Mouse (Mus musculus) retina, postnatal 7 days (tissue): ENCODE data around the gene Klhl3.

Source experiments
- DNase-seq: peaks from one replicate; pipeline ENCODE4 v3.0.0-alpha.2; 2012; ENCODE audit warnings: low read depth, low spot score

The Klhl3 gene

GRCm38 (mm10) chr13:58124989-58125388, 11.6 kb upstream of the Klhl3 start:
- no peak for DNase-seq

- DNase-seq, result no peak
Observed at GRCm38 (mm10) chr13:58124278-58124677, 10.9 kb upstream of the Klhl3 start.

GRCm38 (mm10) chr13:58123381-58123780, 10.0 kb upstream of the Klhl3 start:
- no peak for DNase-seq

- DNase-seq, result no peak
Observed at GRCm38 (mm10) chr13:58122786-58123297, 9.4 kb upstream of the Klhl3 start.

GRCm38 (mm10) chr13:58117318-58118017, 4.1 kb upstream of the Klhl3 start:
- no peak for DNase-seq

- DNase-seq, result no peak
Observed at GRCm38 (mm10) chr13:58116801-58117200, 3.4 kb upstream of the Klhl3 start.

- no peak for DNase-seq
Observed at GRCm38 (mm10) chr13:58115227-58115626, 1.8 kb upstream of the Klhl3 start.

GRCm38 (mm10) chr13:58112601-58113041, 771 bp downstream of the Klhl3 start:
- no peak for DNase-seq

GRCm38 (mm10) chr13:58112191-58112590, 1.2 kb downstream of the Klhl3 start:
- DNase-seq, result no peak

GRCm38 (mm10) chr13:58111306-58111705, 2.1 kb downstream of the Klhl3 start:
- no peak for DNase-seq

- no peak for DNase-seq
Observed at GRCm38 (mm10) chr13:58090643-58091042, 22.7 kb downstream of the Klhl3 start.

GRCm38 (mm10) chr13:58084396-58084795, 29.0 kb downstream of the Klhl3 start:
- DNase-seq, result no peak

GRCm38 (mm10) chr13:58083521-58083920, 29.9 kb downstream of the Klhl3 start:
- DNase-seq, result no peak

- no peak for DNase-seq
Observed at GRCm38 (mm10) chr13:58083048-58083447, 30.3 kb downstream of the Klhl3 start.

- no peak for DNase-seq
Observed at GRCm38 (mm10) chr13:58078361-58078760, 35.0 kb downstream of the Klhl3 start.

GRCm38 (mm10) chr13:58074881-58075280, 38.5 kb downstream of the Klhl3 start:
- DNase-seq, result no peak

- no peak for DNase-seq
Observed at GRCm38 (mm10) chr13:58074466-58074865, 38.9 kb downstream of the Klhl3 start.

- DNase-seq, result no peak
Observed at GRCm38 (mm10) chr13:58073254-58073882, 40.0 kb downstream of the Klhl3 start.

GRCm38 (mm10) chr13:58071209-58071608, 42.2 kb downstream of the Klhl3 start:
- DNase-seq, result no peak

GRCm38 (mm10) chr13:58070504-58070903, 42.9 kb downstream of the Klhl3 start:
- no peak for DNase-seq

- no peak for DNase-seq
Observed at GRCm38 (mm10) chr13:58068421-58069209, 44.8 kb downstream of the Klhl3 start.

- DNase-seq, result no peak
Observed at GRCm38 (mm10) chr13:58067540-58068103, 45.8 kb downstream of the Klhl3 start.
